Mouse (Mus musculus) WW6 (cell line): ENCODE measurements around the gene Hist1h4d.
"Not testable (repeated sequence)": the region's sequence is repeated elsewhere in the genome, so short reads cannot be mapped to it uniquely, and the experiment has no call there.

Experiments used
- DNase-seq: peaks from one replicate; pipeline ENCODE4 v3.0.0-alpha.2; 2013; ENCODE audit warnings: low read depth, low spot score

Gene Hist1h4d

GRCm38 (mm10) chr13:23551146-23551834 lies 30.1 kb upstream of the Hist1h4d start, which contains the start of gene Hist1h4f:
Gene Hist1h4f, minus strand, starts transcription at chr13:23551648.
- DNase-seq: not testable (repeated sequence)

- DNase-seq: no peak
These were observed 29.2 kb upstream of the Hist1h4d start for GRCm38 (mm10) chr13:23551931-23552914.

- no peak for DNase-seq
These were observed 28.4 kb upstream of the Hist1h4d start, which contains the start of gene Hist1h1d for GRCm38 (mm10) chr13:23552962-23553361. Gene Hist1h1d, plus strand, starts transcription at chr13:23553262.

- DNase-seq: no peak
These were observed 27.0 kb upstream of the Hist1h4d start for GRCm38 (mm10) chr13:23554393-23554792.

GRCm38 (mm10) chr13:23554925-23555838 lies 26.2 kb upstream of the Hist1h4d start:
- no peak for DNase-seq

- no peak for DNase-seq
These were observed 25.5 kb upstream of the Hist1h4d start for GRCm38 (mm10) chr13:23555839-23556416.

GRCm38 (mm10) chr13:23556906-23557305 lies 24.5 kb upstream of the Hist1h4d start:
- DNase-seq: no peak

GRCm38 (mm10) chr13:23560699-23561098 lies 20.7 kb upstream of the Hist1h4d start:
- not testable (repeated sequence) for DNase-seq

GRCm38 (mm10) chr13:23561531-23561882 lies 19.9 kb upstream of the Hist1h4d start:
- DNase-seq: not testable (repeated sequence)

GRCm38 (mm10) chr13:23561883-23562659 lies 19.3 kb upstream of the Hist1h4d start, which contains the start of gene Hist1h3e:
Gene Hist1h3e, minus strand, starts transcription at chr13:23562369.
- not testable (repeated sequence) for DNase-seq

GRCm38 (mm10) chr13:23562699-23563462 lies 18.5 kb upstream of the Hist1h4d start:
- DNase-seq: no peak

- DNase-seq: no peak
These were observed 16.9 kb upstream of the Hist1h4d start for GRCm38 (mm10) chr13:23564482-23564881.

GRCm38 (mm10) chr13:23570261-23571021 lies 11.0 kb upstream of the Hist1h4d start:
- DNase-seq: not testable (repeated sequence)

GRCm38 (mm10) chr13:23571022-23571503 lies 10.3 kb upstream of the Hist1h4d start, which contains the start of the genes Hist1h2ae and Hist1h2bg:
Gene Hist1h2ae, minus strand, starts transcription at chr13:23571220.
Gene Hist1h2bg, plus strand, starts transcription at chr13:23571396.
- no peak for DNase-seq

GRCm38 (mm10) chr13:23571504-23572217 lies 9.7 kb upstream of the Hist1h4d start:
- not testable (repeated sequence) for DNase-seq

- DNase-seq: no peak
These were observed 9.0 kb upstream of the Hist1h4d start for GRCm38 (mm10) chr13:23572218-23573033.
